Mouse (Mus musculus) thymus, adult 18-20 months (tissue): ENCODE data around the gene St8sia6.
A peak's percentile ranks its signal among the peaks of the same experiment; 100 is the strongest.
"Not testable (repeated sequence)": the region's sequence is repeated elsewhere in the genome, so short reads cannot be mapped to it uniquely, and the experiment has no call there.

ENCODE experiments used
- DNase-seq, 2 experiments: peaks; one replicate each; pipeline ENCODE4 v3.0.0; 2022; ENCODE audit warnings: mixed read lengths in 2 of 2

St8sia6 gene

DNA sequence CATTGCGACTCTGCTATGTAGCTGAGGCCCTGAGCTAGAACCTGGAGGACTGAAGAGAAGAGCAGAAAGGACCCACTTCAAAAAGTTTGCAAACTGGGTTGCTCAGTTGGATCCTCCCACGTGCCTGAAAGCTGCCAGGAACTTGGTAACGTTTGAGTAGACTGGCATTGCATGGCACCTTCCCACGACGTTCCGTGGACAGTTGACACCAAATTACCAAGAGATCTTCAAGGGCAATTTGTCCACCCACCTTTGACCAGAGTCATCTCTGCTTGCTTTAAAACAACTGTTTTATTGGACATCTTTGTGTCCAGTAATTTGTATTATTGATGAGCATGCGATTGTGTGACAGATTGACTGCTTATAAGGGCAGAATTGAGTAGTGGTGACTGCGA is at the start of gene St8sia6:
TSS of gene St8sia6 (minus strand) at position 96 of the 395 bp plus-strand sequence.
- no peak for DNase-seq

DNA sequence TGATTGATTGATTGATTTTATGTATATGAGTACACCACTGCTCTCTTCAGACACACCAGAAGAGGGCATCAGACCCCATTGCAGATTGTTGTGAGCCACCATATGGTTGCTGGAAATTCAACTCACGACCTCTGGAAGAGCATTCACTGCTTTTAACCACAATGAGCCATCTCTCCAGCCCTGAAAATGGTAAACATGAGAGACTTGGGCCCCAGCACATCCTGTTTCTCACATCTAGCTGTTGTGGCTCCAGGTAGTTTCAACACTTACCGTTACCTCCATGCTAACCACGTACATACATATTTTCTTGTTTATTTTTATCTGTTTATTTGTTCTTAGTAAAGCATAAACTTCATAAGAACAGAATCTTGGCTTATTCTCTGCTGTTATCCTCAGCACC is 42.4 kb upstream of the St8sia6 start:
- no peak for DNase-seq

DNA sequence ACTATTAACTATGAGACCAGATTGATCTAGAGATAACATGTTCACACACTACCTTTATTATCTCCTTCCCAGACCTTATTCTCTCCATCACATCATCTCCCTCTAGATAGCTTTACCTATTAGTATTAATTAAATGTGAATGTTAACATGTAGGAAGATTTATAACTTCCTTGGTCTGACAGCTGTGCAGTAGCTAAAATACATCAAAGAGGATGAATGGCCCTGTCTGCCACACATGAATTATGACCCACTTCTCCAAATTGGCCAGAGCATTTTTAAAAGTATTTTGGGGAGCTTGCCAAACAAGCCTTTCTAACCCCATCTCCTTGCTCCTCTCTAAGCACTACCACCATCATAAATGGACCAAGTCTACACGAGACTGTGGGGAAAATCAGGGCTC is 41.1 kb upstream of the St8sia6 start:
- DNase-seq: no peak

DNA sequence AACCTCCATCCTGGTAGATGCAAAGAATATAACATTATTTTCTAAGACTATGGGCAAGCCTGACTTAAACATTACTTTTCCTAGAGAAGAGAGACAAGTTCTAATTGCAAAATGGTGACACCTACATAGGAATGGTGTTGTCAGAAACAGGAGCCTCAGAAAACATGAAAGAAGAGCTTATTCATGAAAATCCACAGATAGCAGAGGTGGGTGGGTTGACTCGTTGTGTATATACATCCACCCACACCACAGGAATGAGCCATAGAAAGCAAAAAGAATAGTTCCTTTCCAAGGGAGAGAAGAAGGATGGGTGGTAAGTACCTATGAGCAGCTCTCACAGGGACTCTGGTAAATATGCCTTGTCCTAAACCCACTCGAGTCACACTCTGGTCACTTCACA is 22.8 kb upstream of the St8sia6 start:
- DNase-seq: no peak

DNA sequence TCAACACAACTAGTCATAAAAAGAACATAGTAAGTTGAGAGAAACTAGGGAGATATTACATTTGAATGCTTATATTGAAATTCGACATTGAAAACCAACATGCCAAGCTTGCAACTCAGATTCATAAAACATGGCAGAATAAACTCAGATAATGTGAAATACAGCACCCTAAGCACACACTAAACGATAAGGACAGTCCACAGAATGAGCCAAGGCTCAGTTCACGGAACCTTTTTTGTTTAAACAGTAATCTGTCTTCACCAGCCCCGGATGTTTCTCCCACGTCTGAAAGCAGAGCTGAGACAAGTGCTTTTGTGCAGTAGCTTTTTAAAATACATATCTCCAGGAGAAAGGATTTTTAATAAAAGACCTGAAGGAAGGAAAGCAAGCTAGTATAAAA is 14.7 kb upstream of the St8sia6 start:
- no peak for DNase-seq

DNA sequence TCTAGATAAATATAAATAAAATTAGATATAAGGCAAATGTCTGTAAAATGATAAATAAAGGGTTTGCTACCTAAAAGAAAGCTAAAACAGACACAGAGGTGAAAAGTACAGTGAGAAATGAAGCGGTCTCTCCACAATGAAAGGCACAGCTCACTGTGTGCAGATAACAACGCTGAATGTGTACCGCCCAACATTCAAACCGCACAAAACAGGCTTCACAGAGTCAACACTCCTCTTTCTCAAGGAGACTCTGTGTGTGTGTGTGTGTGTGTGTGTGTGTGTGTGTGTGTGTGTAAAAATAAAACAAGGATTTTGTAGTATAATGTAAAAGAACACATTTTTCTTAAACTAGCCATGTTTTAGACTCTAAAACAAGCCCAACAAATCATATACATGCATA is 14.1 kb upstream of the St8sia6 start:
- DNase-seq: no peak

DNA sequence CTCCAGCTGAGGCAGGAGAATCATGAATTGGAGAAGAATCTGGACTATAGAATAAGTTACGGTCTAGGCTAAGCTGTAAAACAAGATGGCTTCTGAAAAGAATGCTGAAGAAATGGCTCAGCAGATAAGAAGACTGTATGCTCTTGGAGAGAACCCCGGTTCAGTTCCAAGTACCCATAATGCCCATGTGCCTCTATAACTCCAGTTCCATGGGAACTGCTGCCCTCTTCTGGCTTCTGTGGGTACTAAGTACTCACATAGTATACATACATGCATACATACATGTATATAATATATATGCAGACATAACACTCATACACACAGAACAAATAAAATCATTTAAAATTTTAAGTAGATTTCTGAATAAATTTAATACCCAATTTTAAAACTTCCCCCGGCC is 12.3 kb upstream of the St8sia6 start:
- DNase-seq: no peak

DNA sequence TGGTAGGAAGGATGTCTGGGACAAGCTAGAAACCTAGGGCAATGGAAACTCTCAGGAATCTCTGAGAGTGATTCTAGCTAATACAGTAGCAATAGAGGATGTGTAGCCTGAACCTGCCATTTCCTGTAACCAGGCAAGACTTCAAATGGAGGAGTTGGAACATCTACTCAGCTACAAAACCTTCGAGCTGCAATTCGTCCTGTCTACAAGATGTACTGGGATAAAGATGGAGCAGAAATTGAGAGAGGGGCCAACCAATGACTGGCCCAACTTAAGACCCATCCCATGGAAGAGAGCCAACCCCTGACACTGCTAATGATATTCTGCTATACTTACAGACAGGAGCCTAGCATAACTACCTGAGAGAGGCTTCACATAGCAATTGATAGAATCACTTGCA is 6.8 kb upstream of the St8sia6 start:
- no peak for DNase-seq

DNA sequence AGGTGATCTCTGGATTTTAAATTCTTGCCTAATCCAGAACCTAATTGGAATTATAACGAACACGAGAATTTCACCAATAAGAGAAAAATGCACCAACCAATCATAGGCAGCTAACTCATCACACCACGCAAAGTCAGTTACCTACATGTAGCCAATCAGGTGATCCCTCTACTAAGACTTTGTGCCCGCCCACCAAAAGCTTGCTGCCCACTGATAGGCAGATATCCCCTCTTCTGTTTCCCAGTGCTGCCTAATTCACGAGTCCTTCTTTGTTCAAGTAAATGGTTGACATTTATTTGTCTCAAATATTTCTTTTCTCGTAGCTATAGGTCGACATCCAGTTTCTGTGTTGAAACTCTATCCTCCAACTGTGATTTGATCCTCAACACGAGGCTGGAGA is 582 bp upstream of the St8sia6 start:
- DNase-seq: no peak

DNA sequence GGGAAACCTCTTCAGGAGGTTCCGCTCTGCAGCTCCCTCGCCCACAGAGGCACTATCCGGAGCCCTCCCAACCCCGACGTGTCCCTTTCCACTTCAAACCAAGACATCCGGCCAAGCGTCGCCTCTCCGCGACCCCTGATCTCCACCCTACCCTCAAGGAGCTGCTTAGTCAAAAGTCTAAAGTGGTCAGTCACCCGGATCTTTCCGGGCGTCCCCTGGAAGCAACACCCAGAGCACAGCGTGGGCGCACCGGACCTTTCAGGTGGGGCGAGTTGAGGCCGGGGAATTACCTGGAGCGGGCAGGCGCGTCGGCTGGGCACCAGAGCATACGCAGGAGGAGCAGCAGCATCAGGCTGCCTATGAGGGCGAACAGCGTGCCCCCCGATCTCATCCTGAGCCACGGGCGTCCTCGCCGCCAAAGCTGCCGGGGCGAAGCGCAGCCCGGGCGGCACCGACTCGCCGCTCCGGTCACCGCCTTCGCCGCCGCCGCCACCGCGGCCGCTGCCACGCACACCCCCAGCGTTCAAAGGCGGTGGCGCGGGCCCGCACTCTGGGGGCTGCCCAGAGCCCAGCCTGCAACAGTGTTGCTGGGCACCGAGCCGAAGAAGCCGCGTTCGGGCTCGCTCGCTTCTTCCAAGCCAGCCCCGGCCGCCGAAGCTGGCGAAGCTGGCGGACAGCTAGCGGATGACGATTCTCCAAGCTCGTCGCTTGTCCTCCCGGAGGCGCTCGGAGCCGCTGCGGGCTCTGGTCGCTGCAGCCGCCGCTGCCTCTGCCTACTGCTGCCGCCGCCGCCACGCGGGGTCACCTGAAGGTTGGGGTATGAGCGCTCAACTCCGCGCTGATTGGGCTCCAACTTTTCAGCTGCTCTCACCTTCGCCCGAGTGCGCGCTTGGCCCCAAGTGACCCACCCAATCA is 553 bp downstream of the St8sia6 start:
- DNase-seq: peak; percentile 7 to 9

DNA sequence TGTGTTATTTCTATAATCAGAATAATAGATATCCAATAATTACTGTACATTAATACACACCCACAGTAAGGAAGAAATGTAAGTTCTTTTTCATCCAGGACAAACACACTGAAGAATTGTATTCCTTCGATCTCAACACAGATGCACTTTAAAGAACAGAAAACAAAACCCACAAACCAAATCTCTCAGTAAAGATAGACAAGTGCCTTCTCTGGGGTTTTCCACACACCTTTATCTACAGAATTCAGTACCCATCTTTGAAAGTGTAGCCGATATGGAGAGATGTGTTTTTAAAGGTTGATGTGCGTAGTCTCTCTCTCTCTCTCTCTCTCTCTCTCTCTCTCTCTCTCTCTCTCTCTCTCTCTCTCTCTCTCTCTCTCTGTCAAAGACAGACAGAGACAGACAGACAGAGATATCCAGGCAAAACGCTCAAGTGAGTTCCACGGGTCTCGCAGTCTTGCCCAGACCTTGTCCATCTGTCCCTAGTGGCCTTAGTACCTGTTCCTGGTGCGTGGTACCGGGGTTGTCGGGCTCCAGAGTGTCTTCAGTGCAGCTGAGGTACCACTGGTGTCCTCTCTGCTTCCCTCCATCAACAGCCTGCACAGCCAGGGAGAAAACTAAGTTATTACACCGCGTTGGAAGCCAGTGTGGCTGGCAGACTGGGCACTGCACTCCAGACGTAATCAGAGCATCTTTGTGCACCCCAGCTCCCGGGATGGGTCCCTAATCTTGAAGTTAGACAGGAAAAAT is 1.4 kb downstream of the St8sia6 start:
- DNase-seq: no peak

DNA sequence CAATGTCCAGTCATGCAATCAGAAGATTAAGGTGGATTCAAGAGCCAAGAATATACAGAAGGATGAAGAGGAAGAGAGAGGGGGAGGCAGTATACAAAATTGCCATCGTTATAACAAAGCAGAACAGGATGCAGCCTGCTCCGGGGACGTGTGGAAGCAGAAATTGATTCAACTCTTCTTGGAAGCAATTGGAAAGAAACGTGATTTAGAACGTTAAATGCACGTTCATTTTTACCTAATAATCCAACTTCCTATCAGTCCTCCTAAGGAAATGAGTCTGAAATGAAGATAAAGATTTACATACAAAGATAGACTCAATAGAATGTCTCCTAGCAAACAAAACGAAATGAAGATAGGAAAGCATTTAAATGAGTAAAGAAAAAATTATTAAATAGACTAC is 2.3 kb downstream of the St8sia6 start:
- no peak for DNase-seq

DNA sequence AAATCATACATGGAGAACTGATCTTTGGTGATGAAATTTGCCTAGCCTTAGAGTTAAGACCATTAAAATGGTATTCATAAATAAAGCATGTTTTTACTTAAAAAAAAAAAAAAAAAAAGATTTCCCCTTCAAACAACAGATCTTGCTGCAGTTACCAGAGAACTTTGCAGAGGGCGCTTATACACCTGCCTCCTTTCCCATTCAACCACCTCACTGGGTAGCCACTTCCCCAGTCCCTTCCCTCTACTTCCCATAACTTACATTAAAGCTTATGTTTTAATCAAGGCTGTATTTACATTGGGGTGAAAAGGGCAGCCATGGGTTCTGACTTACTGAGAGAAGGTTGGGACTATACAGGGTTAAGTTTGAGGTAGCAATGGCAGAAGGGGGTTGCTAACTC is 4.5 kb downstream of the St8sia6 start:
- no peak for DNase-seq

DNA sequence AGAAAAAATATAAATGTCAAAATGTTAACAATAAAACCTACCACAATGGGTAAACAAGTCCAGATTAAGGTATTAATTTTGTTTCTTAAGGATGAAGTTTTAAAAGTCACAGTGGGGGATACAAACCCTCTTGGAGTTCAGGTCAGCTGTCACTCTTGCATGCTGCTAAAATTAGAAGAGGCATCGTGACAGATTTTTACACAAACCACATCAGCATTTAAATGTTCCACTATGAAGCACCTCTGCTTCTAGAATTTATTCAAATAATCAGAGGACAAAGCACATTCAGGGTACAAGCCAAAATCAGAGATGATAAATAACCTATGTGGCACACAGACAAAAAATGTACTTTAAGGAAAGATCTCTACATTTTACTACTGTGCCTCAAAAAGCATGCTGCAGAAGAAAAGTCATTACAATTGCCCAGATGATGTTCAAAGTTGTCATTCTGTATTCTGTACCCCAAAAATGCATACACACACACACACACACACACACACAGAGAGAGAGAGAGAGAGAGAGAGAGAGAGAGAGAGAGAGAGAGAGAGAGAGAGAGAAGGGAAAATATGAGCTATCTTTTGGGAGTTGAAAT is 7.2 kb downstream of the St8sia6 start:
- no peak for DNase-seq

DNA sequence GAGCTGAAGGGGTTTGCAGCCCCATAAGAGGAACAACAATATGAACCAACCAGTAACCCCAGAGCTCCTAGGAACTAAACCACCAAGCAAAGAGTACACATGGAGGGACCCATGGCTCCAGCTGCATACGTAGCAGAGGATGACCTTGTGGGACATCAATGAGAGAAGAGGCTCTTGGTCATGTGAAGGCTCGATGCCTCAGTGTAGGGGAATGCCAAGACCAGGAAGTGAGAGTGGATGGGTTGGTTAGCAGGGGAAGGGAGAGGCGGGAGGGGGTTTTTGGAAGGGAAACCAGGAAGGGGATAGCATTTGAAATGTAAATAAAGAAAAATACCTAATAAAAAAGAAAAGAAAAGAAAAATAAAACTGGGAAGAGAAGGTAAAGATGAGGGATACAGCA is 7.9 kb downstream of the St8sia6 start:
- not testable (repeated sequence) for DNase-seq

DNA sequence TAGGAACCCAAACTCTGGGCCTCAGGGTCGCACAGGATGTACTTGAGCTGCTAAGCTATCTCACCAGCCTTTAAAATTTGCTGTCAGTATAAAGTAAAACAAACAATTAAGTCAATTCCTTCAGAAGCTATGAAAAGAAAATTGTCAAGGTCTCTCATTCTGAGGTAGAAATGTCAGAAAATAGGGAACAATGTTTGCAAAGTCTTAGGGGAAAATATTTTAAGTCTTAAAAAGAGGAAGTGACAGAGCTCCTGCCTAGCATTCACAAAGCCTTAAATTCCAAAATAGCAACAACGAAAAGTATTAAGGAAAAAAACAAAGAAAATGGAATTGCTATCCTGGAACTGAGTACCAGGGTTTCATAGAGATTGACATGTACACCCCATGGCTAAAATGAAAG is 8.6 kb downstream of the St8sia6 start:
- DNase-seq: no peak

DNA sequence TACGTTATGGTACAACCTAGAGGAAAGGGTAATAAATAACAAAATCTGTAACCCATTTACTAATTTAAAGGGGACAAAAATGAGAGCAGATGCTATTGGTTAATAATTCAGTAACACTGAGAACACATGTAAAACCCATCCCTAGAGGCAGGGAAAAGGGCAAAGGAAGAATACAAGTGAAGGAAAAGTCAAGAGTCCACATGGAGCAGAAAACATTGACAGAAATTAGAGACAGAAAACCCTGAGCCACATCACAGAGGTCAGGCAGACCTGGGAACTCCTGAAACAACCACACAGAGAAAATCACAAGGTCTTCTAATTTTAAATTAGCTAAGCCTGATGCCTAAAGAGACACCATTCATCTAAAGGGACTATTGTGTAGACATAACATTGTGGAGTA is 9.4 kb downstream of the St8sia6 start:
- no peak for DNase-seq

DNA sequence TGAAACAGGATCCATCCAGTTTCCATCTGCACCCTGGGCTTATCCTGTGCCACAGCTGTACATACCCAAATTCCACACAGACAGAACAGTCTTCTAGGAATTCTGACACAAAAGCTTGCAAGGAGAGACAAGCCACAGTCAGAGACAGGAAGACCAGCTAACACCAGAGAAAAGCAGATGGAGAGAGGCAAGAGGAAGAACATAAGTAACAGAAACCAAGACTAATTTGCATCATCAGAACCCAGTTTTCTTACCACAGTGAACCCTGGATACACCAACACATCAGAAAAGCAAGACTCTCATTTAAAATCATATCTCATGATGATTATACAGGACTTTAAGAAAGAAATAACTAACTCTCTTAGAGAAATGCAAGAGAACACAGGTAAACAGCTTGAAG is 16.8 kb downstream of the St8sia6 start:
- no peak for DNase-seq

DNA sequence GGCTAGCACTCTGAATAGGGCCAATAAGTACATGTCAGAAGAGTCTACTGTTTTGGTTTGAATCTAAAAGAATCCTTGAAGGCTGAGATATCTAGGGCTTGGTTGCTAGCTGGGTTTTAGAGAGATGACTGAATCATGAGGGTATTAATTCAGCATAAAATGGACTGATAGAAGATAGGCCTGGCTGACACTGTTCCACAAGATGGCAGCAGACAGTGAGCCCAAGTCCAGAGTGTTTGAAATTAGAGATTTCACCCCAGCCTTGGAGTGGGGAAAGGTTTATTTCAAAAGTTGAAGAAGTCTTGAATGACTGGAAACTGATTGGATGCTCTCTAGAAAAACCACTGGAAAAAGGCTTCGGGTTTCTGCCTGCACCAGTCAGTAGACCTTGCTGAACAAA is 17.4 kb downstream of the St8sia6 start:
- no peak for DNase-seq

DNA sequence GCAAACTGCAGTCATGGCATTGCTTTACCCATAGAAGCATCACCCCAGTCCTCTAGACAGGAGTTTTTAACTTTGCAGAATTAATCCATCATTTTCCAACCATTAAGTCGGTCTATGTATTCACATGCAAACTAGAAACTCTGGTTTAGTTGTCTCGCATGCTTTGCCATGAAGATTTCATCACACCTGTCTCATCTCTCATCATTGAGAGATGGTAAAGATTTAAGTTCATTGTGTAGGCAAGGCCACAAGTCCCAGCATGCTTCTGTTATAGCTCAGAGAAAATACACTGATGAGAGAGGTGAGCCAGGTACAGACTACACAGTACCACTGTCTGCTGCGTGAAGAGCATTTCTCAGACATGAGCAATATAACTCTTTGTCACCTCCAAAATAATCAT is 18.8 kb downstream of the St8sia6 start:
- DNase-seq: no peak

DNA sequence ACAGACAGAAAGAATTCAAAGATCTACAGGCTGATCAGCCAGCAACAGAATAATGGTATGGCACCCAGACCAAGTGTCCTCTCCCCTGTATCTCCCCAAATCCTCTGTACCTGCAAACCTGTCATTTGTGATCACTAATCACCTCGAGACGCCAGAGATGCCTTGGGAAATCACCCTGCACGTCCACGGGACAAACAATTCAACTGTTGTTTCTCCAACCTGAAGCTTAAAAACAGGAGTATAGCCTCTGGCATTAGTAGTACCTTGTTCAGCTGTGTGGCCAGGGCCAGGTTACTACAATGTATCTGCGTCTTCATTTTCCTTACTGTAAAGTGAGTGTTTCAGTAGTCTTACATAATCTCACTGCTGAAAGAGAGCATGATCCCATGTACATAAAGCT is 25.3 kb downstream of the St8sia6 start:
- no peak for DNase-seq

DNA sequence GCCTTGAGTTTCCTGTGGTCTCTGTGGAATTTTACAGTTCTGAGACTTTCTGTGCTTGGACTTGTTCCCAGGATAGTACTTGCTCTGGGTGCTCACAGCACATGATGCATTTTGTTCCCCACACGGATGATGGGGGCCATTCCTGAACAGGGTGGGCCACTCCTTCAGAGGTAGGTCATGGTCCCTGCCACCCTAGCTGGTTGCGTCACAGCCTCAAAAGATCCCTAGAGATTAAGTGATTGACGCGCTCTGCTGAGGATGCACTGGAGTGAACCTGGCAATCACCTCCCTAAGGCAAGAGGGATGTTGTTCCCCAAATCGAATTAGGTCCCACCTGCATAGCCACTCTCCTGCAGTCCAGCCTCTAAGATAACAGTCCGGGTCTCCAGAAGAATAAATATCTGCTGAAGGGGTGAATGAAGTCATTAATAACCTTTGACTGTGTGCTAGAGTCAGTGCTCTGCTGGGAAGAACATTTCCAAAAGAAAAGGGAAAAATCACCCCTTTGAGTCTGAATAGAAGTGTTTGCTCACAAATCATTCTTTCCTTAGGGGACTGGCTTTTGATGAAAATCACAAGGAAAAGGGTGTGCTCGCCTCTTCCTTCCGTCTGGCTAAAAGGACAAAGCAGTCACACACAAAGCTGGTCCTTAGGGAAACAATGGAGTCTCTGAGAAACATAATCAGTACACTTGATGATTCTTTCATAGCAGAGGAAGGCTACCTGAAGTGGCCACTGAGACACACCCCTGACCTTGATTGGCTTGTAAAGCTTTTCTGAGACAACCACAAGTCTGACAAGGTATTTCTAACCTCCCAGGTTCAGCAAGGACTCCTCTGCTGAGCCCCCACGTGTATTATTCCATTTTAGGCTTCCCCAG is 26.1 kb downstream of the St8sia6 start:
- no peak for DNase-seq

DNA sequence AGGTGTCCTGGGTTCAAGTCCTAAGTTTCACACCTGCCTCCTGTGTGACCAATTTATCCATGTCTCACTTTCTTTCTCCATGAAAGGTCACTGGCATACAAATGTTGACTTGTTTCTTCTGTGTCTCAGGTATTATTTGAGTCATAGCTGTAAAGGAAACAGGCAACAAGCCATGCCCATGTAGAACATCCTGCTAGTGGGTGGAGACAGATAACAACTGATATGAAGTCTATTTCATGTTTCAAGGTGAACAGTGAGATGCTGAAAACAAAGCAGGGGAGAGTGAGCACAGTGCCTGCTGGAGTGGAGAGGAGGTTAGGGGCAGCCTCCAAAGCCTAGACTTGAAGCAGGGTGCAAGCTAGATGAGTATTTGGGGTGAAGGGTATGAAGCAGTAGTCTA is 33.5 kb downstream of the St8sia6 start:
- DNase-seq: no peak
